Mouse (Mus musculus): ENCODE data around the gene Cnrip1.
"Not testable (repeated sequence)": the region's sequence is repeated elsewhere in the genome, so short reads cannot be mapped to it uniquely, and the experiment has no call there.

The Cnrip1 gene

GRCm38 (mm10) chr11:17051545-17052475, at the start of gene Cnrip1, which contains the start of gene Plek:
Cnrip1 (plus strand) TSS chr11:17051586.
Plek (minus strand) TSS chr11:17052381.
- DNase-seq: peak; percentile 89

DNA sequence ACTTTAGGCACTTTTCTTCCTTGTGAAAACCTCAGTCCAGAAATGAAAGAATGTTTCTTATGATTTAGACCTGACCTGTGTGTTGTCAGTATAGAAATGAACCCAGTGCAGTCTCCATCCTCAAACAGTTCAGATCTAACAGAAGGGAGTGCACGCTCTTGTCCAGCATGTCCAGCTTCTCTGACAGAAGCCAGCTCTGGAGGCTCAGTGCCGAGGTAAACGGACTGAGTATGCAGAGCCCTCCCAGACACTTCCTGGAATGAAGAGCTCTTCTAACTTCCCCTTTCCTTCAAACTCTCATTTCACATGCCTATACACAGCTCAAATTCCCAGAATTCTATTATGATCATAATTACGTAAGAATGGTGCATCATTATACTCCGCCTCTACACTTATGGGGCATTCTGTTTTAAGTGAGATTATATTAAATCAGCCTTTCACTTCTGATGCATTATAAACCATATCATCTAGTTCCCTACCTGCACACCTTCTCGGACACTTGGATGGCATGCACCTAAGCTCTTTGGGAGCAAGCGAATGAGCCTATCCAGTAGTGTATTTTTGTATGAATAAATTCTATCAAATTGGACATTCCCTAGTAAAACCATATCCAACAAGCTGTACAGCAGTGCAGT, 48.5 kb upstream of the Cnrip1 start:
- no peak for DNase-seq

DNA sequence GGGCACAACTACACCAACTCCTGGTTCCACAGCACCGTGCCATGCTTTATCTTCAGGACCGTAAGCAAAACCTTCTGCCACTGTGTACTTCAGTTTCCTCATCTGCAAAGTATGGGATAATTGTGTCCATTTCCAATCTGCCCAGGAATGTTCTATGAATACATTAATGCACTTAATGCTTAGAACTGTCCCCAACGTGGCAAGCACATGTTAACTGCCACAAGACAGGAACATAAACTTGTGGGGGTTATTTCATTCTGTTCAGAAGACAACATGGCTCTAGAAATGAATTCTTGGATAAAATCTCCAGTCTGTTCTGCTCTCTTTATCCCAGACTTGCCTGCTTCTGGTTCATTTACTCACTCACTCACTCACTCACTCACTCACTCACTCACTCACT, 47.6 kb upstream of the Cnrip1 start:
- no peak for DNase-seq

GRCm38 (mm10) chr11:17004899-17005846, 46.2 kb upstream of the Cnrip1 start:
- peak; percentile 87 for DNase-seq

- DNase-seq: not testable (repeated sequence)
Measured at GRCm38 (mm10) chr11:17006526-17006925, 44.9 kb upstream of the Cnrip1 start.

DNA sequence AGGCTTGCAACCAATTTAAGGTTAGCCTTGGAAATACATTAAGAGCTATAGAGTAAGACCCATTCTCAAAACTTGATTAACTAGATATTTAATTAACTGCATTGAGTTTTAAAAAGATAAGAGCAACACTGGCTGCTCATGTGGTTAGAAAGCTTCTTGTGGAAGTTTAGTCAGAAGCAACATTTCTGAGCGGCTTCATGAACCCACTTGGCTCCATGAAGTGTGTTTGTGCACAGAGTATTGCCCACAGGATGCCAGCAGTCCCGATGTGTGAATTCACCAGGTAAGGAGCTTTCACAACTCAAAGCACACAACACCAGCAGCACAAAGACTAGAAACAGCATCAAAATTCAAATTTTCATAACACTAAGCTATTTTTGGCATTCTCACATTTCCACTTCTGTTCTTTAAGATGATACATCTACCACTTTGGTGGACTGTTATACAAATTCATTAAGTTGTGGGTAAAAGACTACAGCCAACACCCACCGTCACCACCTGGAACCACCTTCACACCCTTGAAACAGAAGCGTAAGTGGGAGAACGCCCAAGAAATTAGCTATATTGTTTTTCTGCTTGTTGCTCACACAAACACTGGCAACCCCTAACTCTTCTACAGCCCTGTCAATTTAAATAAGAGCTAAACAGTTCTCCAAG, 43.7 kb upstream of the Cnrip1 start:
- DNase-seq: peak; percentile 23

GRCm38 (mm10) chr11:17008498-17008941, 42.9 kb upstream of the Cnrip1 start:
- DNase-seq: peak; percentile 37

GRCm38 (mm10) chr11:17012948-17013347, 38.4 kb upstream of the Cnrip1 start:
- DNase-seq: no peak

- no peak for DNase-seq
Measured at GRCm38 (mm10) chr11:17019328-17019727, 32.1 kb upstream of the Cnrip1 start.

DNA sequence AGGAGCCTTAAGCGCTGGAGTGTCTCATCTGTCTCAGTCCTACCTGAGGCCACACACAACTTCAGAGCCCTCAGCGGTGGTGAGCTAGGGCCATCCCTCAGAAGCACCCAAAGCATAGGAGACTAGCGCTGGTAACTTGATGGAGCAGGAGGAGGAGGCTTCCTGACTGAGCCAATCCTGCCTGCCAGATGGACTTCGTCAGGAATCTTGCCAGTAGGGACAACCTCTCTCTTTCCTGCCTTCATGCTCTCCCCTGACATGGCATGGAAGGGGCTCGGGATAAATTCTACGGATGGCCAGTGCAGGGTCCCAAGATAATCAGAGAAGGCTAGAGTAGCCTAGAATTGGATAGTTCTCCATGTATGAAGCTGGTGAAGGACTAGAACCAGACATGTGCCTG, 28.2 kb upstream of the Cnrip1 start:
- no peak for DNase-seq

GRCm38 (mm10) chr11:17023984-17024383, 27.4 kb upstream of the Cnrip1 start:
- no peak for DNase-seq

DNA sequence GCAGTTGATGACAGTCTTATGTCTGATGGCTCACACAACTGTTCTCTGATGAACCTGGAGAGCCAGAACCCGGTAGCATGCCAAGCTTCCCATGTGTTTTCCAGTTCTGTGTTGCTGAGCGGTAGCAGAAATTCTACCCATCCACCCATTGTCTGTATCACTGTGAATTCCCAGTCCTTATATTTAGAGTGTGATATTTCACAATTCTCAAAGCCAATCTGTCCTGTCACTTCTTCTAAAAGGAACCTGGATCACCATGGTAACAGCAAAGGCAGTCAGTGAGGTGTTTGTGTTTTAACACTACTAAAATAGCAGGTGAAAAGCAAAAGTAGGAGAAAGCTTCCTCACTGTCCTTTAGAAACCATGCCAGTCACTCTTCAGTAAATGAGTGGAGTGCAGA, 5.6 kb upstream of the Cnrip1 start:
- DNase-seq: peak; percentile 66

DNA sequence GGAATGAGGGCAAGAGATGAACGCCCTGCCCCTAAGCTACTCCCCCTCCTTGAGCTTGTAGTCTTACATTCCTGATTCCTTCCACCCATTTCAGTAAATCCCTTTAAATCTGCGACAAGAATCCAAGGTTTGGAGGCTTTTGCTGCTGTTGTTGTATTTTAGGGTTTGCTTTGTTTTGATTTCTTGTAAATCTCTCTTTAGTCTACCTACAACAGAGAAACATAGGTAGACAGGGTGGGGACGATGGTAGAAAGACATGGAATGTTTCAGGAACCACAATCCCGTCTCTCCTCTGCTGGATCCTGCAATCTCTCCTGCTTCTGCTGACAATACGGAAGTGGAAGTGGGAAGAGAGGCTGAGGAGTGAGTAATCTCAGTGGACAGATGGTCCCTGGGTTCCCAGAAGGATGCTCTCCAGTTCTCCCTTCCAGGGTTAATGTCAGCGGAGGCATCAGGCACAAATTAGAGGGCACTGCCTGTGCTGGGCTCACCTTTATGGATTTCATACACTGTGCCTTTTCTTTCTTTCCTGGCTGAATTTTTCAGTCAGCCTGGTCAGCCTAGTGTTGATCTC, 1.2 kb downstream of the Cnrip1 start:
- DNase-seq: peak; percentile 28

GRCm38 (mm10) chr11:17069360-17069759, 18.0 kb downstream of the Cnrip1 start:
- not testable (repeated sequence) for DNase-seq

GRCm38 (mm10) chr11:17075656-17076055, 24.3 kb downstream of the Cnrip1 start:
- DNase-seq: no peak

- DNase-seq: no peak
Measured at GRCm38 (mm10) chr11:17082086-17082485, 30.7 kb downstream of the Cnrip1 start.

- DNase-seq: peak; percentile 25
Measured at GRCm38 (mm10) chr11:17082953-17083352, 31.6 kb downstream of the Cnrip1 start.

DNA sequence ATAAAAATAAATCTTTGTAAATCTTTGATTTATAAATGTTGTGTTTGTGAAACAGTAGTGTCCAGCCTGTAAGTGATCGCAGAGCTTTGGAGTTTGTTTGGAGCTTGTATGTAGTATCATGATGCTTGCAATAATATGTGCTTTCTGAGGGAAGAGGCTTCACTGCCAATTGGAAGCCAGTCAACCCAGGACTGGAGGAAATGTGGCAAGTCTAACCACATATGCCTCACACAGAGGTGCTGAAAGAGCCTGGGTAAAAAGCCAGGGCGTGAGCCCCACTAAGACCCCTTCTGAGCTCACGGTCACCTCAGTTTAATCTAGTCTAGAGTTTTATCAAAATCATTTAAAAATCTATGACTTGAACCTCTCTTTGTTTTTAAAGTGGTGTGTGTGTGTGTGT, 32.1 kb downstream of the Cnrip1 start:
- DNase-seq: no peak

GRCm38 (mm10) chr11:17083866-17084265, 32.5 kb downstream of the Cnrip1 start:
- DNase-seq: peak; percentile 31

DNA sequence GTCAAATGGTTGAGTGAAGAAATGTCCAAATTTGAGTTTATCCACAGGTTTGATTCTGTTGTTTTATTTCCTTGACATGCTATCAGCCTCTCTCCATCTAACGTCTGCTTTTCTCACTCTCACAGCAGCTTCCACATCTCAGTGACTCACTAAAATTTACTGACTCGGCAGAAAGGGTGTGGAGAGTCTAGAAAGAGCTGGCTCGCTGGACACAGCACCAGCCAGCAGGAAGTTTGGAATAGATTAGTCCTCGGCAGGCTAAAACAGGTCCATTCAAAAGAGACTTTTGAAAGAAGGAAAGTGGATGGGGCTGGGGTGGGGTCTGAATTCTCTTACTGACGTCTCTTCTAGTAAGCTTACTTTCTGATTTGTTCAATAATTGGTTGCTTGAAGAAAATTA, 34.7 kb downstream of the Cnrip1 start:
- DNase-seq: no peak

DNA sequence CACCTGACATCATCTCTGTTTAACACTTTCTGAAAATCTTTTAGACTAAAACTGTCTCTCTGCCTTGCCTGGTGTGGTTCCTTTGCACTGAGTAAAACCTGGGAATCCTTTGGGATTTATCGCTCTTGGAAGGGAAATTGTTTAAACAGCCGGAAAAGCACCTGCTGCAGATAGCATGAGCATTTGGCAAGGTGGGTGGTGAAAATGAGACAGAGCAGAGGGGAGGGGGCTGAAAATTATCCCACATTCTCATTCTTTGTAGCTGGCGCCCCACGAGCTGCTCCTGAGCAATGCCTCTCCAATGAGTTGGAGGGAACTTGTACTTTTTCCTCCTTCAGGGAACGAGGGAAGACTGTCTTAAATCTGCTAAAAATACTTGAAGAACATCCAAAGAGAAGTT, 55.5 kb downstream of the Cnrip1 start:
- peak; percentile 82 for DNase-seq

GRCm38 (mm10) chr11:17107359-17107758, 56.0 kb downstream of the Cnrip1 start:
- no peak for DNase-seq
